Mouse (Mus musculus) embryonic facial prominence, embryonic 11.5 days (tissue): ENCODE results near the gene Hbq1a. TPM values are rescaled to one million over a fixed set of nuclear protein-coding genes. Genes with fewer than 3 reads are reported as not detected.
"Not testable (repeated sequence)": the region's sequence is repeated elsewhere in the genome, so short reads cannot be mapped to it uniquely, and the experiment has no call there.

Experiments used
- ATAC-seq: fragments of 200-750 bp; cut with Nextera tagmentation; replicated peaks from 2 replicates; pipeline ENCODE4 v1.8.0; 2017; ENCODE audit warnings: low read depth; ENCODE audit not compliant: insufficient number of reproducible peaks, low FRiP score, low TSS enrichment
- DNase-seq: peaks from one replicate; pipeline ENCODE4 v3.0.0-alpha.2; 2015; ENCODE audit warnings: low spot score
- H3K27ac ChIP-seq: fragments of 300-500 bp; sonication (generic); replicated peaks from 2 replicates; pipeline ENCODE4 v1.5.1; 2014; ENCODE audit warnings: mild to moderate bottlenecking, low read depth, low read length, control low read depth
- H3K27me3 ChIP-seq: fragments of 300-500 bp; sonication (generic); 2 replicates; pipeline ENCODE4 v1.6.1; 2014; ENCODE audit warnings: mild to moderate bottlenecking, low read length, moderate library complexity, mixed read lengths; ENCODE audit not compliant: control insufficient read depth, insufficient read depth
- H3K36me3 ChIP-seq: fragments of 300-500 bp; sonication (generic); replicated peaks from 2 replicates; pipeline ENCODE4 v1.6.1; 2014; ENCODE audit warnings: low read depth, mild to moderate bottlenecking, low read length, moderate library complexity, mixed read lengths; ENCODE audit not compliant: control insufficient read depth, insufficient read depth
- H3K4me1 ChIP-seq: fragments of 300-500 bp; sonication (generic); 2 replicates; pipeline ENCODE4 v1.6.1; 2014; ENCODE audit warnings: low read length, mixed read lengths; ENCODE audit not compliant: control insufficient read depth, insufficient read depth
- H3K4me2 ChIP-seq: fragments of 300-500 bp; sonication (generic); 2 replicates; pipeline ENCODE4 v1.6.1; 2014; ENCODE audit warnings: low read depth, mild to moderate bottlenecking, control low read depth, low read length, moderate library complexity
- H3K4me3 ChIP-seq: fragments of 300-500 bp; sonication (generic); 2 replicates; pipeline ENCODE4 v1.5.1; 2014; ENCODE audit warnings: low read depth, low read length, control low read depth
- H3K9ac ChIP-seq: fragments of 300-500 bp; sonication (generic); replicated peaks from 2 replicates; pipeline ENCODE4 v1.6.1; 2014; ENCODE audit warnings: mild to moderate bottlenecking, control low read depth, low read length
- H3K9me3 ChIP-seq: fragments of 300-500 bp; sonication (generic); replicated peaks from 2 replicates; pipeline ENCODE4 v1.6.1; 2016; ENCODE audit warnings: mild to moderate bottlenecking, low read length, inconsistent platforms, mixed read lengths; ENCODE audit not compliant: control insufficient read depth
- WGBS: fragments of 180-500 bp; shearing (Covaris S2); extraction: QIAGEN DNeasy Blood & Tissue Kit; methylation state at CpG from one replicate; pipeline ENCODE4 v1.1.7; 2014; 5-methylcytosine and 5-hydroxymethylcytosine counted together
- polyA plus RNA-seq: library from polyadenylated mRNA; unstranded; fragments of >200 nt; fragmentation: Nextera tagmentation; extraction: Ambion mirVana; gene quantifications from 2 replicates; pipeline ENCODE4 v1.2.1, GENCODE M21; 2014

The Hbq1a gene
- polyA plus RNA-seq, 1 experiment from 2014 or later, result 0.50 TPM

- 84% methylated on average over 12 of the region's 12 CpGs for WGBS
- no peaks in the 10 kb centered on the region for H3K9me3 ChIP-seq
- H3K27me3 ChIP-seq, result no peaks in the 10 kb centered on the region
- H3K4me3 ChIP-seq, result no peak overlapping the region
- H3K36me3 ChIP-seq, result no peaks in the 10 kb centered on the region
- H3K4me1 ChIP-seq, result no peaks in the 10 kb centered on the region
- no peak overlapping the region for H3K27ac ChIP-seq
- H3K4me2 ChIP-seq, result no peak overlapping the region
- ATAC-seq (peak; percentile 12; the same call in 1 of the 2 replicates), DNase-seq (no peak)
- no peak overlapping the region for H3K9ac ChIP-seq
These were observed 21.4 kb upstream of the Hbq1a start for GRCm38 (mm10) chr11:32278458-32278957.

GRCm38 (mm10) chr11:32280646-32281045, 19.2 kb upstream of the Hbq1a start:
- H3K4me1 ChIP-seq, result no peaks in the 10 kb centered on the region
- DNase-seq, result no peak

GRCm38 (mm10) chr11:32281416-32282144, 18.3 kb upstream of the Hbq1a start:
- no peak overlapping the region for H3K4me3 ChIP-seq
- no peaks in the 10 kb centered on the region for H3K27me3 ChIP-seq
- H3K9ac ChIP-seq, result no peak overlapping the region
- DNase-seq, result no peak
- ATAC-seq, result no peak
- H3K4me2 ChIP-seq, result no peak overlapping the region
- H3K27ac ChIP-seq, result no peak overlapping the region
- H3K4me1 ChIP-seq, result no peaks in the 10 kb centered on the region
- no peaks in the 10 kb centered on the region for H3K36me3 ChIP-seq
- H3K9me3 ChIP-seq, result no peaks in the 10 kb centered on the region
- WGBS, result 71% methylated on average over 1 of the region's 1 CpGs

More at GRCm38 (mm10) chr11:32280646-32281045, 19.2 kb upstream of the Hbq1a start:
- H3K9ac ChIP-seq, result no peak overlapping the region
- H3K27me3 ChIP-seq, result no peaks in the 10 kb centered on the region
- H3K4me3 ChIP-seq, result no peak overlapping the region
- H3K9me3 ChIP-seq, result no peaks in the 10 kb centered on the region
- WGBS, result 66% methylated on average over 2 of the region's 2 CpGs
- no peak overlapping the region for H3K4me2 ChIP-seq
- no peaks in the 10 kb centered on the region for H3K36me3 ChIP-seq
- no peak for ATAC-seq
- H3K27ac ChIP-seq, result no peak overlapping the region

GRCm38 (mm10) chr11:32283091-32283777, 16.6 kb upstream of the Hbq1a start, which contains the start of gene Hba-a1:
Gene Hba-a1, plus strand, starts transcription at chr11:32283511.
- H3K27me3 ChIP-seq, H3K4me2 ChIP-seq, H3K4me3 ChIP-seq, DNase-seq, ATAC-seq, H3K9ac ChIP-seq, H3K36me3 ChIP-seq, H3K9me3 ChIP-seq, H3K27ac ChIP-seq, H3K4me1 ChIP-seq: not testable (repeated sequence)
- WGBS, result 57% methylated on average over 1 of the region's 5 CpGs

- not testable (repeated sequence) for H3K4me2 ChIP-seq, H3K36me3 ChIP-seq, H3K4me3 ChIP-seq, H3K27ac ChIP-seq, DNase-seq, H3K9ac ChIP-seq, ATAC-seq, H3K4me1 ChIP-seq, H3K9me3 ChIP-seq, H3K27me3 ChIP-seq
- WGBS, result 63% methylated on average over 2 of the region's 2 CpGs
These were observed 15.3 kb upstream of the Hbq1a start for GRCm38 (mm10) chr11:32284582-32284981.

- ATAC-seq, result no peak
- Histone ChIP-seq H3K4me2 (no peak overlapping the region), H3K27ac (no peak overlapping the region), H3K36me3 (no peaks in the 10 kb centered on the region), H3K9me3 (no peaks in the 10 kb centered on the region), H3K4me1 (no peaks in the 10 kb centered on the region), H3K4me3 (no peak overlapping the region), H3K27me3 (no peaks in the 10 kb centered on the region), H3K9ac (no peak overlapping the region)
- DNase-seq, result no peak
- 79% methylated on average over 7 of the region's 7 CpGs for WGBS
These were observed 14.7 kb upstream of the Hbq1a start for GRCm38 (mm10) chr11:32285031-32285775.

GRCm38 (mm10) chr11:32285887-32286286, 14.0 kb upstream of the Hbq1a start:
- not testable (repeated sequence) for H3K4me2 ChIP-seq, H3K27ac ChIP-seq, H3K4me3 ChIP-seq, H3K4me1 ChIP-seq, DNase-seq, H3K27me3 ChIP-seq, H3K9ac ChIP-seq, ATAC-seq, H3K9me3 ChIP-seq, H3K36me3 ChIP-seq
